Mouse (Mus musculus) erythroblast, embryonic 14.5 days (primary cell): ENCODE data around the gene Lrrfip1. TPM values are rescaled to one million over a fixed set of nuclear protein-coding genes. Genes with fewer than 3 reads are reported as not detected.
A peak's percentile ranks its signal among the peaks of the same experiment; 100 is the strongest.

Experiments used
- H3K27me3 ChIP-seq: 2 replicates; pipeline ENCODE4 v1.6.1; 2012; ENCODE audit warnings: inconsistent platforms; ENCODE audit not compliant: control insufficient read depth
- H3K36me3 ChIP-seq: 2 replicates; pipeline ENCODE4 v1.6.1; 2012; ENCODE audit warnings: mild to moderate bottlenecking, inconsistent platforms; ENCODE audit not compliant: control insufficient read depth
- H3K4me1 ChIP-seq: 2 replicates; pipeline ENCODE4 v1.6.1; 2012; ENCODE audit warnings: inconsistent platforms; ENCODE audit not compliant: control insufficient read depth
- H3K4me3 ChIP-seq: replicated peaks from 2 replicates; pipeline ENCODE3; 2012; ENCODE audit warnings: moderate library complexity, mild to moderate bottlenecking, inconsistent platforms
- H3K9me3 ChIP-seq: 2 replicates; pipeline ENCODE4 v1.6.1; 2012; ENCODE audit warnings: low read length, inconsistent platforms, mixed read lengths; ENCODE audit not compliant: control insufficient read depth
- GATA1 ChIP-seq: IDR thresholded peaks from 2 replicates; pipeline ENCODE4 v1.6.1; 2012; ENCODE audit warnings: low read length, inconsistent platforms, mixed read lengths
- TAL1 ChIP-seq: IDR thresholded peaks from 3 replicates; pipeline ENCODE4 v1.6.1; 2012; ENCODE audit warnings: low read length, inconsistent platforms, mixed read lengths
- polyA plus RNA-seq: library from polyadenylated mRNA; stranded (reverse); fragments of >175 nt; gene quantifications from 2 replicates; pipeline ENCODE4 v1.2.3, GENCODE M21; 2012

The Lrrfip1 gene
- polyA plus RNA-seq, 1 experiment, result 0.03 TPM

DNA sequence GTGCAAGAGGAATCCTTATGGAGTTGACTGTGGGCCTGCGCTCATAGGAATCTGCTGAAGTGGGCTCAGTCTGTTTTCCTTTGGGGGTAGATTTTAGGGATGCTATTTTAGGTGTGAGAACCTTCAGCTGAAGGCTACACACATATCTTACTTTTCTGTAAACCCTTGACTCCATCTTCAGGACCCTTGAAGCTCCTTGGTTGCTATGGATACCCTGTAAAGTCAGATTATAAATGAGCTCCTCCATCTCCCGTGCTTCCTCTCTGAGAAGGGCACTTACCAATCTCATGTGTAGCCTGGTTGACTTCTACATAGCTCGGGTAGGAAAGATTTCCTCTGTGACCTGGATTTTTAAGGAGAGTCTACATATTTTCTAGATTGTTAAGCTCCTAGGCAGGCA, 46.1 kb downstream of the Lrrfip1 start:
- H3K9me3 ChIP-seq, result no peaks in the 10 kb centered on the region
- H3K36me3 ChIP-seq, result no peaks in the 10 kb centered on the region
- H3K27me3 ChIP-seq, result no peaks in the 10 kb centered on the region
- TF ChIP-seq TAL1 (no peak), GATA1 (no peak)
- no peak overlapping the region for H3K4me3 ChIP-seq
- no peaks in the 10 kb centered on the region for H3K4me1 ChIP-seq

DNA sequence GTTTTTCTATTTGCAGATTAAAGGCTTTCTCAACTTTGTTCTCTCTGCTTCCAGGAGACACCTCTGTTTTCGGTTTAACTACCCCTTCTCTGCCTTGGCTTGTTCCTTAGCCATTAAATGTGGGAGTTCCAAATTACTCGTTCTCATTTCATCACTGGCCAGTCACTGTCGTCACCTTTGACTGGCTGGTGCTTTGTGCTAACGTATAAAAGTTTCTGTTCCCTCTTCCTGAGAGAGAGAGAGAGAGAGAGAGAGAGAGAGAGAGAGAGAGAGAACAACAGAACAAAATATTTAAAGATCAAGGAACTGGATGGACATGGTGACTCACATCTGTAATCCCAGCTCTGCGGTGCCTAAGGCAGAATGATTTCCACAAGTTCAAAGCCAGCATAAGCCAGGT, 47.7 kb downstream of the Lrrfip1 start:
- TF ChIP-seq TAL1 (no peak), GATA1 (no peak)
- no peaks in the 10 kb centered on the region for H3K36me3 ChIP-seq
- H3K9me3 ChIP-seq, result no peaks in the 10 kb centered on the region
- H3K27me3 ChIP-seq, result no peaks in the 10 kb centered on the region
- no peak overlapping the region for H3K4me3 ChIP-seq
- H3K4me1 ChIP-seq, result no peaks in the 10 kb centered on the region

GRCm38 (mm10) chr1:91049296-91049695, 50.8 kb downstream of the Lrrfip1 start:
- H3K4me3 ChIP-seq, result no peak overlapping the region
- H3K4me1 ChIP-seq, result peaks cover 17% of the 10 kb centered on the region
- TF ChIP-seq GATA1 (no peak), TAL1 (no peak)
- no peaks in the 10 kb centered on the region for H3K9me3 ChIP-seq
- H3K36me3 ChIP-seq, result no peaks in the 10 kb centered on the region
- H3K27me3 ChIP-seq, result peaks cover 26% of the 10 kb centered on the region

- H3K27me3 ChIP-seq, result peaks cover 32% of the 10 kb centered on the region
- TF ChIP-seq TAL1, result no peak
- TF ChIP-seq GATA1, result no peak
- H3K36me3 ChIP-seq, result no peaks in the 10 kb centered on the region
- peaks cover 17% of the 10 kb centered on the region for H3K4me1 ChIP-seq
- H3K4me3 ChIP-seq, result no peak overlapping the region
- no peaks in the 10 kb centered on the region for H3K9me3 ChIP-seq
Measured at GRCm38 (mm10) chr1:91051461-91052094, 53.0 kb downstream of the Lrrfip1 start.

DNA sequence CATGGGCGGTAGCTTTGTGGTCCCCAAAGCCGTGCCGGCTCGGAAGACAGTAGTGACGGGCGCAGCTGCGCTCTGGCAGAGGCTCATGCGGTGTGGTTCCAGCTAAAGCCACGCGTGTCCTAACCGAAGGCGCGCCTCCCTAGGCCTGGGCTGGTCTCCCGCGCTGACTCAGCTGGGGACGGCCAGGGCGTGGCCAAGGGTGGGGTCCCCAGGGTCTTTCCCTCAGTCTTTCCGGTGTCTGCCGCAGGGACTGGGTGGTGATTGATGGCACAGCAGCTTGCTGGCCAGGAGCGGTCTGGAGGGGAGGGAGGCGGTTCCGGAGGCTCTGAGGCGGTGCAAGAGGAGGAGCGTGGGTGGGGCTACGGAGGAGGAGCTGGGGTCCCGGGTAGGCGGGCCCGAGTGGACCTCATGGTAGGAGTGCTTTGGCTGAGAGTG, 54.2 kb downstream of the Lrrfip1 start:
- Histone ChIP-seq H3K9me3 (no peaks in the 10 kb centered on the region), H3K4me1 (peaks cover 17% of the 10 kb centered on the region)

DNA sequence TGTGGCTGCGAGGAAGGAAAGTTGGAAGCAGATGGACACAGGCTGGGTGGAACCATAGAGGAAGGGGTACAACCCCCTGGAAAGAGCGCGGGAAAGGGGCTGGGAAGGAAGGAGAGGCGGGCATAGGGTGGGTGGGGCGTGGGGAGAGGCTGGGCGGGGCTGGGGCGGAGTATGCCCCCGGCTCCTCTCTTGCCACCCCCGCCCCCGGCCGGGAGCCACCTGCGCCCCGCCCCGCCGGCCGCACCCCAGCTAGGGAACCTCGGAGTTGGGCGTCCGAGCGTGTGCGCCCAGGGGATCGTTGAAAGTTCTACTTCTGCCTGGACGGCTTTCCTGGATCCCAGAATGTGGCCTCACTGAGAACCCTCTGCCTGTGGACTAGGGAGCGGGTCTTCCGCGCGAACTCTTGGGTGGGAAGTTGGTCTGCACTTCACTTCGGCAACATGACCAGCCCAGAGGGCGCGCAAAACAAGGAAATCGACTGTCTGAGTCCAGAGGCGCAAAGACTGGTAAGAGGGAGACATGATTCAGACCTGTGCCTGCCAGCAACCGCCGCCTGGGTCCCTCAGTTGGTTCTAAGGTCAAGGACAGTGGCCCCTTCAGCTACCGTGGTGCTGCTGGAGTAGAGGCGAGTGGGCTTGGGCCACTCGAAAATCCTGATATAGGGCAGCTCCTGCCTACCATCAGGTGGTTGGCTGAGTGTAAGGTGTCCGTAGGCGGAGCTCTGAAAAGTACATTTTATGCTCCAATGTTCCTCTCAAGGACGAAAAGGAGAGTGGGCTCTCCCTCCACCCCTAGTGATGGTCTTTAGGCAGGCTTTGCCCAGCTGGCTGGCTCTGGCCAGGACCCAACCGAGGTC, 54.9 kb downstream of the Lrrfip1 start:
- H3K4me1 ChIP-seq, result peaks cover 17% of the 10 kb centered on the region
- no peak for TF ChIP-seq GATA1
- no peak for TF ChIP-seq TAL1
- H3K27me3 ChIP-seq, result peaks cover 32% of the 10 kb centered on the region
- peak overlapping the region; percentile 60 for H3K4me3 ChIP-seq
- no peaks in the 10 kb centered on the region for H3K9me3 ChIP-seq
- H3K36me3 ChIP-seq, result no peaks in the 10 kb centered on the region

More for the DNA sequence above, 54.2 kb downstream of the Lrrfip1 start:
- peak overlapping the region; percentile 60 for H3K4me3 ChIP-seq
- TF ChIP-seq TAL1, result no peak
- no peak for TF ChIP-seq GATA1
- no peaks in the 10 kb centered on the region for H3K36me3 ChIP-seq
- H3K27me3 ChIP-seq, result peaks cover 32% of the 10 kb centered on the region

DNA sequence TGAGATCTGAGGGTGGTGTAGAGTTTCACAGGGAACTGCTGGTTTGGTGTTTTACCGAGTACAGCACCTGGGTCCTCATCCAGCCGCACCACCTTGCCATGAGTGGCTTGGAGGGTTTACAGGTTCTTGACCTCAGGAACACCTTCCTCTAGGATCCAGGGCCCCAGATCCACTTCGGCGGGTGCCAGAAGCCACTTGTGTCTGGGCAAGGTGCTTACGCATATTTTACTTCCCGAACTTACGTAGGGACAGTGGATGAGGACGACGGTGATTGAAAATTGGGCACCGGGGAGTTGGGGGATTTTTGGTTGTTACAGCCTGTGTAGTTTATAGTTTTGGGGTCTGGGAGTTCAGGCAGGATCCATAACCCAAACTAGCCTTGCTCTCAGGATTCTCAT, 55.5 kb downstream of the Lrrfip1 start:
- TF ChIP-seq GATA1 (no peak), TAL1 (no peak)
- peak overlapping the region; percentile 57 for H3K4me3 ChIP-seq
- H3K9me3 ChIP-seq, result no peaks in the 10 kb centered on the region
- no peaks in the 10 kb centered on the region for H3K36me3 ChIP-seq
- H3K27me3 ChIP-seq, result peaks cover 32% of the 10 kb centered on the region
- H3K4me1 ChIP-seq, result peaks cover 17% of the 10 kb centered on the region

DNA sequence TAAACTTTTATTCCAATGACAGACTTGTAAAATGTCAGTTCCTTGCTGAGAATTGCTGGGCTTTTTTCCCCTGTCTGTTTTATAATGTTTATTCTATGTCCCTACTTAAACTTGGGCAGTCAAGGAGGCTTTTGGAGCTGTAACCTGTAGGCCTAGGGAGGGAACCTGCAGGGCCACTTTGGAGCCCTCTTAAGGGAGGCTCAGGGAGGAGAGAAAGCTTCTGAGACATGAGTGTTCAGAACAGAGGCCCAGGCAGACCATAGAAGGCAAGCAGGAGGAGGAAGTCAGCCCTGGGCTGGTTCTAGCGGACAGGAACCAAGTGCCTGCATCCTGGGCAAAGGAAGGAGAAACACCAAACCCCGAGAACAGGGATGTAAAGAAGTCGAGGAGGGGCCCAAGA, 56.3 kb downstream of the Lrrfip1 start:
- Histone ChIP-seq H3K36me3 (no peaks in the 10 kb centered on the region), H3K27me3 (peaks cover 32% of the 10 kb centered on the region), H3K9me3 (no peaks in the 10 kb centered on the region), H3K4me1 (peaks cover 19% of the 10 kb centered on the region), H3K4me3 (no peak overlapping the region)
- TF ChIP-seq TAL1 (no peak), GATA1 (no peak)

DNA sequence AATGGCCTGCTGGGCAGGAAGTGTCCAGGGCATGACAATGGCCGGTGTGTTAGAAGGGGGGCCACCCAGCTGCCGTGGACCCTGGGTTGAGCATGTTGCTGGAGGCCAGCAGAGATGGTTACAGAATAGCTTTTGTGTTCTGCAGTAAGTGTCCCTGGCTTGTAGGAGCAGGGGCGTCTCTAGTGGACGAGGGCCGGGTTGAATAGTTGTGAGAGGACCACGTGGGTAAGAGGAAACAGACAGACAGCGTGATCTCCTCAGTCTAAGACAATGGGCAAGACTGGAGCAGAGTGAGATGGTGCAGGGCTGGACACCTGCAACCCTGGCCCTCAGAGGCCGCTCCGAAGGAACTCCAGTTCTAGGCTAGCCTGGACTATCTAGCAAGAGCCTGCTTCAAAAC, 57.2 kb downstream of the Lrrfip1 start:
- Histone ChIP-seq H3K4me1 (peaks cover 21% of the 10 kb centered on the region), H3K4me3 (no peak overlapping the region), H3K27me3 (peaks cover 32% of the 10 kb centered on the region), H3K9me3 (no peaks in the 10 kb centered on the region), H3K36me3 (no peaks in the 10 kb centered on the region)
- TF ChIP-seq GATA1 (no peak), TAL1 (no peak)
